Mouse (Mus musculus) embryo, embryonic 11 days (tissue): ENCODE measurements around the gene N6amt1.

ENCODE experiments used
- DNase-seq: peaks from one replicate; pipeline ENCODE4 v3.0.0-alpha.2; 2015

N6amt1 gene

DNA sequence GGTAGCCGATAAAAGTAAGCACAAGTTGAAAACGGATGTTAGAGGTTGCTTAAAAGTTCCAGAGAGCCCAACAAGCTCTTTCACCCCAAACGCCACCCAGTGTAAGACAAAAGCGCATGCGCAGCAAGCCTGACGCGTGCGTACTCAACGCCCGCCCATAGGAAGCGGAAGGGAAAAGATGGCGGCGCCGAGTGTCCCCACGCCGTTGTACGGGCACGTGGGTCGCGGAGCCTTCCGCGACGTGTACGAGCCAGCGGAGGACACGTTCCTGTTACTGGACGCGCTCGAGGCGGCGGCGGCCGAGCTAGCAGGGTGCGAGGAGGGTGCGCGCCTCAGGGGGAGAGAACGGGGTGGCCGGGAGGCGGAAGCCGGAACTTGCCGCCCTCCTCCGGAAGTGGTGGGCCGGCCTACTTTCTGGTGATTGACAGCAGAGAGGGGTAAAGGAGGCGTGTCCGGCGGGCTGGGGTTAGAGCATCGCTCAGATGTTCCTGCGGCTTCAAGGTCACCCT is at the start of gene N6amt1:
Gene N6amt1, plus strand, starts transcription at position 111 of the 509 bp plus-strand sequence.
- DNase-seq, result peak; percentile 98

DNA sequence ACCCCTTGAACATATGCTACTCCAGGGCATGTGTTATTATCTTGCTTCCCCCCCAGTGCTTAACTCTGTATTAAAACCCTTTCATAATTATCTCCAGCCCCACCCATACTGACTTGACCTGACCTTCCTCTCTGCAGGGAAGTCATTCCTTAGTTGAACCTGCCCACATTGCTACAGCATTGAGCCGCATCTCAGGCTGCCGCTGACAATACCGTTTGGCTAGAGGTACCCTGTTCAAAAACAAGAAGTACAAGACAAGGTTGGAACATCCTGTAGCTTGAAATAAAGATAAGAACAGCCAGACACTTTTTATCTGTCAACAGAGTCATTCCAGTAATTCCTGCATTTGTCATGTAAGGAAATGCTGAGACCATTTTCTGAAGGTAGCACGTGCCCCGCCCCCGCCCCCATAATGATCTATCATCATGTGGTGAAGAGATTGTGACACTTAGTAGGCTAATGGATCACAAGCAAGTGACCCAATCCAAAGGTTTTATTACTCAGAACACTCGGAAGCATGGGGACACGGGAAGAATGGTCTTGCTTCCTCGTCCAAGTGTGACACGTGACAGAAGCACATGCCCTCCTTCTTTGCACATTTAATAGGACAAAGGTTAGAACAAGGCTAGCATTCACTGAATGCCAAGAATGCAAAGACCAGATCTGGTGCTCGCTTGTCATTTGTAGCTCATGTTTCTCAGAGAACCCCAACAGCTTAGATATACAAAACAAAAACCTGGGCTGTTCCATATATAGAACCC is 48.6 kb upstream of the N6amt1 start:
- DNase-seq, result no peak

DNA sequence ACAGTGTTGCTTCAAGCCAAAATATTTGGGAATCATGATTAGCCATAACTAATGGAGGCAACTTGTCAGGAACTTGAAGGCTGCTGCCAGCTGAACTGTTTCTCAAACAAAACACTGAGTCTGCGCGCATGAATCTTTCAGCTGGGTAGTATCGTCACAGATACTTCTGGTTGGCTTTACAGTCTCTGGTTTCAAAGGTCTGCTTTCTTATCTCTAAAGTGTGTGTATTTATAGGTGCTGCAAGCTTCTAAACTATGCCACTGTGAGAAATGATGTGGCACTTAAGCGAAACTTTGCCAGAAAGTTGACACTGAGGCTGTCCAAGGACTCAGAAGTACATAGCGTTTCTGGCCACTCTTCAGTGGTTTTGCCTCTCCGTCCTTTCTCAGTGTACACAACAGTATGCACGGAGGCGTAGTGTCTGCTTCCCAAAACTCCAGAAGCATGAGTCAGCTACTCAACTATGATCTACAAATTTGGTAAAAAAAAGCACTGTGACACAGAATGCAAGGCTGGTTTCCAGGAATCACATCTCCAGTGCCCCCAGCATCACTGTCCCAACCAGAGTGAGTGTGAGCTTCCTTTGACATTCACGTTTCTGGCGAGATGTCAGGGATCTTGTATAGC is 46.8 kb upstream of the N6amt1 start:
- DNase-seq, result no peak

DNA sequence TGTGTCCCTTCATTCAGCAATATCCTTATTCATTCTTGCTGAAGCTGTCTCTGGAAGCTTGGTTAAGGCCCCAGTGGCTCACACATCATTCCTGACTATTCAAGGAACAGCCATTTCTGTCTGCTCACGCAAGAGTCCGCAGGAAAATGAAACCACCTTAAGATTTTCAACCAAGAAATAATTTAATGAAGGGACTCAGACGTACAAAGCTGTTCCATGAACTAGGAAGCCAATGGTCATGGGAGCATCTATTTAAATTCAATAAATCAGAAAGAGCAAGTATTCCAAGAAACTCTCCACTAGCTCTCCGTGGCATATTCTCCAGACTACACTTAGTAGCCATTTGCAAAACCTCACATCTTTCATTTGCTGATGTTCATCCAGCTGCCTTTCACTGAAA is 43.3 kb upstream of the N6amt1 start:
- DNase-seq, result no peak

DNA sequence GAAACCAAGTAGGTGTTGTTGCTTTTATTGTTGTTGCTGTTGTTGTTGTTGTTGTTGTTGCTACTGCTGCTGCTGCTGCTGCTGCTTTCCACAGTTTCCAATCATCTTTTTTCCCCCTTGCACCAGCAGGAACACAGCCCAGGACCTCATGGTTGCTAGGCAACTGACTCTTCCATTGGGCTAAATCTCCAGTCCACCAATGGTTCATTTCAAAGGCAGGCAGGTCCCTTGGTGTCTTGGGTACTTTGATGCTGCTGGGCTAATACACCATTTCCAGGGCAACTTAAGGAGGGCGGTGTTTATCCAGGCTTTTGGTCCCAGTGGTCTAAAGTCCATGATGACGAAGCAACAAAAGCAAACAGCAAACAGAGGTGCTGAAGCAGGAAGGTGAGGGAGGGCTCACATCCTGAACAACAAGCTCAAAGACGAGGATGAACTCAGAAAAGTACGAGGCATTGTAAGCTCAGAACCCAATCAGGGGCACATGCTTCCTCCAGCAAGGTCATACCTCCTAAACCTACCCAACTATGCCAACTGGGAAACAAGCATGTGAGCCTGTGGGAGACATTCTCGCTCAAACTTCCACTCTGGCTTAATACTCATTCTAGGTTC is 35.7 kb upstream of the N6amt1 start:
- DNase-seq, result peak; percentile 23

DNA sequence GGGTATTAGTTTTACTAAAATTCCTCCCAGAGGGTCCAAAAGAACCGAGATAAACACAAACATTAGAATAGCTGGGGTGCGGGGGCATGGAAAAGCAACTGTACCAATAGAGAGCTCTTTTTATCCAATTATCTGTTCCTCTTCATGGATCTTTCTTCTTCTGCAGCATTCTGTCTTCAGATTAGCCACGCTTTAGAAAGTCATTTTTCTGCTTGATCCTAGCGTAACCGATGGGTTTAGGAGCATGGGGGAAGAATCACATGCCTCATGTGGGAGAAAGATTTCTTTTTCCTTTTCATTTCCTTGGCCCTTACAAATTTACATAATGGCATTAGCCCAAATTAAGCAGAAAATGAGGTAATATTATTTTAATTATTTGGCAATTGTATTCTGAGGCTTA is 35.0 kb upstream of the N6amt1 start:
- DNase-seq, result no peak

DNA sequence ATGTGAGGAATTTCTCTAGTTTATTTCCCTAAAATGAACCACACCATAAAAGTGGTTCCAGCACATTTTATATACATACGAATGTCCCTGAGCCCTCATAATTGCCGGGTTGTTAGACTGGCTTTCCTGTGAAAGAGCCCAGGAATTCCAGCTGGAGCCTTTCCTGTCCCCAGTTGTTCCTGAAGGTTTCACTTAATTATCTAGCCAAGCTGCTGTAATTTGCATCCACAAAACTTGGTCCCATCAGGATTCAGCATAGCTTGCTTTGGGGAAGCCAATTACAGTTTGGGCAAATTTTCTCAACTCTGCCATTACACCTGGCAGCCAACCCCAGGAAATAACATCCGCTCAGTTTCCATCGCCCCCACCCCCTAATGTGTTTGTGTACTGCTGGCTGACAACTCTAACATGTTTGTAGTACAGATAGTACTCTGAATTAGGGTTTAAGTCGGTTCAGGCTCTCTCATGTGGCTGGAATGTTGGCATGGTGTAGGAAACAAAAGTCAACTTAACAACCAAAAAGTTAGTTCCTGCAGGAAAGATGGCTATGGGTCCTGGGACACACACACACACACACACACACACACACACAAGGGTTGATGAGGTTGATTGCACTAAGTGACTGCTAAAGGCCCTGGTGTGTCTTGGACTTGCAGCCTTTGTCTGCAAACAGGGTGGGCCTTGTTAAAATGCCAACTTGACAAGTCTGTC is 34.3 kb upstream of the N6amt1 start:
- DNase-seq, result peak; percentile 13

DNA sequence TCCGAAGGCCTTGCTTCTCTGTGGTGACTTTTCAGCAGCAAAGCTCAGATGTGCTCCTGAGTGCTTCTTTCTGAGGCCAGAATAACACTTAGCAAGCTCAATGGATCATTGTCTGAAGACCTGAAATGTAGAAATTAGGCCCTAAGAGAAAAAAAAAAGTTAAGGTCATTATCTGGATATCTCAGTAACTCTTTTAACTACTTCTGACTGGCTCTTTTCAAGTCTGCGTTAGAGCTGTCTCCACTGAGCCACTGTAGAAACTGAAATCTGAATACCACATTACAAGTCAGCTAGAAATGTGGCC is 33.8 kb upstream of the N6amt1 start:
- no peak for DNase-seq

DNA sequence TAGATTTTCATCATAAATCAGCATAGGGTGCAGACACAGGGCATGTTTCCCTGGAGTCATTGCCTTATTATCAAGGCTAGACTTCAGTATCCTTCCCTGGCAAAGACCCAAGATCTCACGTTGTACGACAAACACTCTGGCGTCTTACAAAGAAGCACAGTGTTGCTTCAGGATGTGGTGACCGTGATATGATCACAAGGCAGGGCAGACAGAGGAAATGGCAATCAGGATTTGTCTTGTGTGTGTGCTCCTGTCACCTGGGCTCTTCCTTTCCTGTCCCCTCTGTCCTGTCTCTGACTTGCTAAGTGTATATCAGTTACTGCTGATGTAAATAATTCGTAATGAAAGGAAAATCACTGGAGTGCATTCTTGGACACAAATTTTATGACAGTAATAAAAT is 29.4 kb upstream of the N6amt1 start:
- DNase-seq, result no peak

DNA sequence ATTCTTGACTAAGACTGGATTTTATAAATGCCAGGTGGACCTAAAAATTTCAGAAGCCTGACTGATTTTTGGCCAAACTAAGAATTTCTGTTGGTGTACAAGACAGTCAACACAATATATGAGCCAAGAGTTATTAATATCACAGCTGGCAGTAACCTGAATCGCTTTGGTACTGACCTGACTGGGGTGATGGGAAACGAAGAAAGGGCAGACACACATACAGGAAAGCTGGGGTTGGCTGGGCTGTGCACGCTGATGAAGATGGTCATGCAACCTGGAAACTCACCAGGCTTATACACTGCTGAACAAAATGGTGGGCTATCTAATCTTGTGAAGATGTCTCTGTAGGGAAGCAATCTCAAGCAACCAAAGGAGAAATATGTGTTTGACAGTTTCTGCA is 24.0 kb upstream of the N6amt1 start:
- no peak for DNase-seq

DNA sequence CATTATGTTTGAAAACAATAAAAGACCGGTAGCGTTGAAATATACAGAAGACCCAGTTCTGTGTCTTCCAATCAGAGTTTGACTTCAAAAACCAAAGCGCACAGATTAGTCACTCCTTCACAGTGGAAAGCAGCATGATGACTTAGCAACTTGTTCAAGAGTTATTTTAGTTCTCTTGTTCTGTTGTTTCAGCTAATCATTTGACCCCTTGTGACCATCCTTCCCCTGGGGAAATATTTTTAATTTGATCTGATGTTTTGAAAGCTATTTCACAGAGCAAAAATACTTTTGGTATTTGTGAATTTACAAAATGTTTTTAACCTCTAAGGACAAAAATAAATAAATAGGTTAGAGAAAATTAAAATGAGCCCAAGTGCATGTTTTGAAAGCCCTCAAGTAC is 19.2 kb upstream of the N6amt1 start:
- no peak for DNase-seq

DNA sequence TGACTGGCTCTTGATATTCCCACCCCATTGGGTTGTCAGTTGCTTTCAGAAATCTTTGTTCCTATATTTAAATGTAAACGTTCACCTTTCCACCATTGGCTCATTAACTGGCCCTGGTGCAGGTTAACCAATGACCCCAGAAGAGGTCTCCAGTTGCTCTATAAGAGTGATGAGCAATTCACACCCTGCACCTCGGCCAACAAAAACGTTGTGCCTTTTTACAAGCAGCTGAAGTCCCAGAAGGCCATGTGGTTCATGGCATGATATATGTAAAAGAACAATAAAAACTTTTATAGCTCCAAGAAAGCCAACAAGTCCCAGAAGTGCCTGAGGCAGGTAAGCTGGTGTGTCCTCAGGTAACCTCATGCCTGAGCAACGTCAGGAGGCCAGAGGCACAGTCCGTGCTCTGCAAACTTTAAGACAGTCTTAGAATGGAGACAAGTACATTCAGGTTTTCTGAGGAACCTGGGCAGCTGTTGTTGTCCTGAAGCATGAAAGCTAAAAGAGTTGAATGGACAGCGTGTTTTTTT is 12.9 kb upstream of the N6amt1 start:
- DNase-seq, result no peak

DNA sequence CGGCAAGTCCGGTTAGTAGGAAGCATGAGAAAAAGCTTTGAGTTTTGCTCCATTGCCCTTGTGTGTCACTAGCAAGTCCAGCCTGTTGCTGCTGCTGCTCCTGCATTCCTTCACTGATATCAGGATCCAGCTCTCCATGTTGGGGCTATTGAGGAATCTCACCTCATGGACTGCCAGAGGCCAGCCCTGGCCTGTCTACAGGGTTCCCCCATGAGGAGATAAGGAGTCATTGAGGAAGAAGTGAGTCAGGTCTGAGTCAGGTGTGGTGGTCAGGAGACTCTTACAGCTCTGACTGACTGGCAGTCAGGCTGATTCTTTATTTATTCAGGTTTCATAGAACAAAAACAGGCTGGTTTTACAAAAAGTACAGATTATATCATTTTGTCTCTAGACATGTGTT is 5.9 kb upstream of the N6amt1 start:
- DNase-seq, result no peak

DNA sequence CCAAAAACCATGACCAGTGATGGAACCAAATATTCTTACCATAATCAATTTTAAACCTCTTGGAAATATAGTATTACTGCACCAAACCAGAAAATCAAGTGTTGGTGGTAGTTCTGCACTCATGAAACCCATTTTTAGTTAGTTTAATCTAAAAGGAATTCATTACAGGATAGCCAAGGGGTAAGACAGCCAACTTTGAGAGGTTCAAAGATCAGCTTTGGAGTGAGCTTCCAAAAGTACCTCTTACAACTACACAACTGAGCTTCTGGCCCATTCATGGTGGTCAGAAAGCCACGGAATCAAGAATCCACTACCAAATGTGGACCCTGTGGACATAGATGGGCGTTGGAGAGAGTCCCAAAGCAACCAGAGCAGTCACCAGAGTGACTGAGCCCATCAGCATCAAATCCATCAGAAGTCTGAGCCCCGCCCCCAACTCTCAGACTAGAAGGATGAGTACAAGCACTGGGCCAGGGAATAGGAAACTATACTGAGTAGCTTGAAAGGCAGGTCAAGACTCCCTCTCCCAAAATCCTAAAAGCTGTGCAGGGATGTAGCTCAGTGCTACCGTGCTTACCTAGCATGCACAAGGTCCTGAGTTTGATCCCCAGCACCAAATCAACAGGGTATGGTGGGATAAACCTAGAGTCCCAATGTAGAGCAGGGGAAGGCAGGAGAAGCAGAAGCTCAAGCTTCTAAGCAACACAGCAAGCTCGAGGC is 2.4 kb upstream of the N6amt1 start:
- no peak for DNase-seq

DNA sequence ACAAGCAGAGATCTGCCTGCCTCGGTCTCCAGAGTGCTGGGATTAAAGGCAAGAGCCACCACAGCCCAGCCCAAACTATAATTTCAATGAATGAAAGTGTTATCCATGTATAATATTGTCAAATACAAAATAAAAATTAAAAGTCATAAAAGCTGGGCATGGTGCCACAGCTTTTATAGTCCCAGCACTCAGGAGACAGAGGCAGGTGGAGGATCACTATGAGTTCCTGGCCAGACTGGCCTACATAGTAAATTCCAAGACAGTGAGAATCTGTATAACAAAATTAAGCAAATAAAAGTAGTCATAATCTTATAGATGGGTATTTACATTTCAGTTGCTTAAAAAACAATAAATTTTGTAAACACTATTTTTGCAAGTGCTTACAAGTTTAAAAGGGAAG is 380 bp upstream of the N6amt1 start:
- no peak for DNase-seq

DNA sequence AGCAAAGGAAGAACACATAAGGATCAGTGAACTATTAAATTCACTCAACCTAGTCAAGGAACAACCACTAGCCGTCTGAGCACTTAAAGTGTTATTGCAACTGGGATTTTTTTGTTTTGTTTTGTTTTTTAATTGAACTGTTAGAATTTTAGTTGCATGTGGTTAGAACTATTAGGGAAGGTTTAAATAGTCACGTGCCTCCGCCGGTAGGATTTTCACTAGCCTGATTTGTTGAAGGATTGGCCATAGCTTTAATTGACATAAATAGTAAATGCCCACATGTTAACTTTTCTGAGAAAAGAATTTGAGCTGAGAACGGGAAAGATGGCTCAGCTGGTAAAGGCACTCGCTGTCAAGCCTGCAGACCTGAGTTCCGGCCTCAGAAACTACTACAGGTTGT is 763 bp downstream of the N6amt1 start:
- DNase-seq, result no peak

DNA sequence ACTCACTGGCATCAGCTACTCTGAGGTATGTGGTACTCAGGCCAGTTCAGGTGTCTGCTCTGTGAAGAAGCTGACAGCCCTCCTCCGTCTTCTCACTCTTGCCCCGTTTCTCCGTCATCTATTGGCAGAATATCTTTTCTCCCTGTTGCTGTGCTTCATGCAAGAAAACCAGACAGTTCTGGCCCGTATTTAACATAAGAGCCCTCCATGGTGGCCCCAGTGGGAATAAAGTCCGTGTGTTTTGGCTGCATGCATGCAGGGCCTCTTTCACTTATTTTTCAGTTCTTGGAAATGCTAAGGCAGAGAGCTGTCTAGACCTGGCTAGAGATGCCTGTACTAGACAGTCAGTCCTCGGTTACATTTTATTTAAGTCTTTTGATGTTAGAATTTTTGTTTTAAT is 6.1 kb downstream of the N6amt1 start:
- no peak for DNase-seq

DNA sequence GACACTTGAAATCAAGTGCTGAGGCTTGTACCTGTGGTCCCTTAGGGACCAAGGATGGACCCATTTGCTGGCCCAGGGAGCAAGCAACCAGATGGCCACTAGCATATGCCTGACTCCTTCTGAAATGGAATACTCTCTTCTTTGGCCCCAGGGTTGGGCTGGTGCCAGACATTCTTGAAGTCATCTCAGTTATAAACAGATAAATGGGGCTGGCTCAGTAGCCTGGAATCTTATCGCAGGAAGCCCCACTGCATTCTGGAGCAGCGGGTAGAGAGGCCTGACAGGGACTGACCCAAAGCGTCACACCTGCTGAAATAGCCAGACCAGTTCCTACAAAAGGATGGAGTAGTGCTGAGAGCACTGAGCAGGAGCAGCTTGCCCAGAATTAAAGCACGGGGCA is 10.2 kb downstream of the N6amt1 start:
- DNase-seq, result no peak

DNA sequence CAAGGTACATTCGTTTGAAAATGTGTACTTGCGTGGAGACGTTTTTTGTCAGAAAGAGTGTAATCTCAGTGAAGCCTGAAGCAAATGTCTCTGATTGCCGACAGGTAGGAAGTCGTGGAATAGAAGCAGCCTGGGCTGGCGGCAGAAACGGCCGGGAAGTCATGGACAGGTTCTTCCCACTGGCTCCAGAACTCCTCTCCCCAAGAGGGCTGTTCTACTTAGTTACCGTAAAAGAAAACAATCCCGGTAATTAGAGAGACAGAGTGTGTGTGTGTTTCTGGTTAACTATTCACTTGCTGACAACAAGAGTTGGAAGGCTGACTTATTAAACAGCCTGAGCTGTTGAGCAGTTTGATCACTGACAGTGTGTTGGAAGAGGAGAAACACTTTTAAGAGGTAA is 12.1 kb downstream of the N6amt1 start:
- DNase-seq, result no peak

DNA sequence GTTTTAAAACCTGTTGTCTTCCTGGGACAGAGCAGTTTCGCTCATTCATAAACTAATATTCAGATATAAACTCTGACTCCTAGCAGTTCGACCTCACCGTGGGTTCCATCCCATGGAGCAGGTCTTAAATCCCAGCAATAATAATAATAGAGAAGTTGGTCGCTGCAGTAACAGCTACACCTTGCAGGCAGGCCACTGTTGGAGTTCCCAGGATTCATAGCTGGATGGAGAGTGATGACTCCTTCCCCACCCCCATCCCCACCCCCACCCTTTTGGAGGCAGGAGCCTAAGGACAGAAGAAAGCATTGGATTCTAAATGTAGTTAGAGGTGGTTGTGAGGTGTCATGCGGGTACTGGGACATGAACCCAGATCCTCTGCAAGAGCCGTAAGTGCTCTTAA is 12.5 kb downstream of the N6amt1 start:
- no peak for DNase-seq

DNA sequence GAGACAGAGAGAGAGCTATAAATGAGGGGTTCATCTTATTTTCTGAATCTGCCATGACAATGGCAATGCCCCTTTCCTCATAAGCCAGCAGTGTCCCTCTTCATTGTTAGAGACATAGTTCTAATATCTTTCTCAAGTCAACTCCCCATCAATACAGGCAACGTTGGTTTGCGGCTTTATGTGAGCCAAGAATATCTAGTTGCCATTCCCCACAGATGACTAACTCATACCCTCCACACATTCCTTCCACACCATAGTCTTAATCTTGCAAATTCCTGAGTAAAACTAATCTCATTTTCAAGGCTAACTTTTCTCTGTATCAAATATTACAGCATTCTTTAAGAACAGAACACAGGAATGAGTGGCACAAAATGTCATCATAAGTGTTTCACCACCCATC is 29.0 kb downstream of the N6amt1 start:
- DNase-seq, result no peak

DNA sequence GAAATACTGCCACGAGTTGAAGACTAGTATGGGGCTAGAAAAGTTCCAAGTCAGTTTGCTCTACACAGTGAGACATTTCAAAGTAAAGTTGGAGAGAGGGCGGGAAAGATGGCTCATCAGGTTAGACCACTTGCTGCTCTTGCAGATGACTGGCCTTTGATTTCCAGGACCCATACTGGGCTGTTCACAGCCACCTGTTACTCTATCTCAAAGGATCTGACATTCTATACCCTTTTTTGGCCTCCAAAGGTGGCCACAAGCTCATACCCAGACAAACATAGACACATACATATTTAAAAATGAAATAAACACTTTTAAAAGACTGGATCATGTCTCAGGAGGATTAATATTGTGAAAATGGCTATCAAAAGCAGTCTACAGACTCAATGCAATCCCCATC is 30.4 kb downstream of the N6amt1 start:
- no peak for DNase-seq

DNA sequence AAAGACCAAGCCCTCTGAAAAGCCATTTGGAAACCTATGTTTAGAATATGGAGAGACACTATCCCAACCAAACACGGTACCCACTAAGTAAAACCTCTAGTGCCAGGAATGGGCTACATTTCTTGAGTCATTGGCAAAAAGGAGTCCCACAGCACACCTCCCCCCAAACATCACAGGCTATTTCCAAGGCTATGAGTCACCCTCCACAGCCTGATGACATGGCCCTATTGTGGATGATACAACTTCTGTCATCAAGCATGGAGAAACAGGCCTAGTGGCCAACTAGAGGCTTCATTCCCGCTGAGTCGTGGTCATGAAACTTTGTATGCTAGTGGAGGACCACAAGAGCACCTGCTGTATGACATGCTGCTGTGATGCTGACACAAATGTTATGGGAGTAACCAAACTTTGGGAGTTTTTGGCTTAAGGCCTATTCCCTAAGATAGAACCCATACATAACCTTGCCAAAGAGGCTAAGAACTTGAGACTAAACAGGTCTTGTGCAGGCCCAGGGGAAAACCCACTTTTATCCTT is 33.5 kb downstream of the N6amt1 start:
- DNase-seq, result no peak
